Mouse (Mus musculus) cortical plate, adult 2 months (tissue): Measurements from ENCODE around the gene Ddx28. TPM values are rescaled to one million over a fixed set of nuclear protein-coding genes. Genes with fewer than 3 reads are reported as not detected.

Source experiments
- H3K27ac ChIP-seq: fragments of 200-500 bp; 2 replicates; pipeline ENCODE4 v1.5.1; 2012; ENCODE audit warnings: low read length, control low read depth, inconsistent platforms; ENCODE audit not compliant: insufficient read depth
- H3K4me1 ChIP-seq: fragments of 200-500 bp; 2 replicates; pipeline ENCODE4 v1.6.1; 2011; ENCODE audit warnings: low read length; ENCODE audit not compliant: control insufficient read depth, insufficient read depth
- H3K4me3 ChIP-seq: fragments of 200-500 bp; 2 replicates; pipeline ENCODE4 v1.5.1; 2011; ENCODE audit warnings: mild to moderate bottlenecking, low read length, control low read depth; ENCODE audit not compliant: insufficient read depth
- CTCF ChIP-seq: fragments of 200-500 bp; IDR thresholded peaks from 2 replicates; pipeline ENCODE4 v1.5.1; 2011; ENCODE audit warnings: mild to moderate bottlenecking, control low read depth, low read length; ENCODE audit not compliant: insufficient read depth; ENCODE audit errors: extremely low read depth
- POLR2A ChIP-seq: fragments of 200-500 bp; IDR thresholded peaks from 2 replicates; pipeline ENCODE4 v1.6.1; 2011; ENCODE audit warnings: mild to moderate bottlenecking, low read length, control low read depth; ENCODE audit not compliant: insufficient read depth; ENCODE audit errors: extremely low read depth
- polyA plus RNA-seq: library from polyadenylated mRNA; depleted of rRNA; stranded (reverse); fragments of >200 nt; gene quantifications from 2 replicates; pipeline ENCODE4 v1.2.3, GENCODE M21; 2012; rRNA removed

Ddx28 gene
- 11.6 and 11.9 TPM in 2 replicates for polyA plus RNA-seq

DNA sequence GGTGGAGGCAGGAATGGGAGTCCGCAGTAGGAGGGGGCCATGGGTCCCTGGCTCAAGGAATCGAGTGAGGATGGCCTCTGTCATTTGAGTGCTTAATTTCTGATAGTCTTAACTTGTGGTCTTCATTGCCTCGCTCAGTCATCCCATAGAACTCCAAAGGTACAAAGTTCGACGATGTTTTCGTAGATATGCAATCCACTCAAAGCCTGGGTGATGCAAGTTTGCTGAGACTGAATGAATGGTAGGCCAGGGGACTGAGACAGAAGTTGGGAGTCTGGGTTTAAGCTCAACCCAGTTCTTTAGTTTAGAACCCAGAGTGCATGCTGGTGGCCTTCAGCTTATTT, at the start of gene Ddx28:
TSS of gene Ddx28 (minus strand) at position 240 of the 344 bp plus-strand sequence.
- H3K4me3 ChIP-seq, result peak within 1 kb of the TSS; percentile 80
- TF ChIP-seq CTCF, result no peak
- no peak within 1 kb of the TSS for H3K27ac ChIP-seq
- H3K4me1 ChIP-seq, result peaks cover 2% of the 10 kb centered on the region; the same call in 1 of the 2 replicates

DNA sequence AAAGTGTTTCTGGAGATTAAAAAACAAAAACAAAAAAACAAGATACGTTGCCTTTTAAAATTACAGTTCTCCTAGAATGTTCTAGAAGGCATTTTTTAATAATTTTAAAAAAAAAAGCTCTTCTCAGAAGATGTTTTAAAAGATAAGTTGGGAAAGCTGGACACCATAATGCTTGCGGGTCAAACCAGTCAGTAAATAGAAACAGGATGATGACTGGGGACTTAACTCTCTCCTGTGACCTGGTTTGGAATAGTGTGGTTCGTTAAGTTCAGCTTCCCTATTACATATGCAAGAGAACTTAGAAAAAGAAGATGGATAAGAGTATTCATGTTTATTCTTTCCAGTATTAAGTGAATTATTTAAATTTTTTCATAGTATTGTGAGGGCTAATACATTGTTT, 48.8 kb upstream of the Ddx28 start:
- no peaks in the 10 kb centered on the region for H3K4me1 ChIP-seq
- no peak overlapping the region for H3K27ac ChIP-seq
- TF ChIP-seq CTCF (no peak), POLR2A (no peak)
- H3K4me3 ChIP-seq, result peak overlapping the region; percentile 100; the same call in 1 of the 2 replicates

DNA sequence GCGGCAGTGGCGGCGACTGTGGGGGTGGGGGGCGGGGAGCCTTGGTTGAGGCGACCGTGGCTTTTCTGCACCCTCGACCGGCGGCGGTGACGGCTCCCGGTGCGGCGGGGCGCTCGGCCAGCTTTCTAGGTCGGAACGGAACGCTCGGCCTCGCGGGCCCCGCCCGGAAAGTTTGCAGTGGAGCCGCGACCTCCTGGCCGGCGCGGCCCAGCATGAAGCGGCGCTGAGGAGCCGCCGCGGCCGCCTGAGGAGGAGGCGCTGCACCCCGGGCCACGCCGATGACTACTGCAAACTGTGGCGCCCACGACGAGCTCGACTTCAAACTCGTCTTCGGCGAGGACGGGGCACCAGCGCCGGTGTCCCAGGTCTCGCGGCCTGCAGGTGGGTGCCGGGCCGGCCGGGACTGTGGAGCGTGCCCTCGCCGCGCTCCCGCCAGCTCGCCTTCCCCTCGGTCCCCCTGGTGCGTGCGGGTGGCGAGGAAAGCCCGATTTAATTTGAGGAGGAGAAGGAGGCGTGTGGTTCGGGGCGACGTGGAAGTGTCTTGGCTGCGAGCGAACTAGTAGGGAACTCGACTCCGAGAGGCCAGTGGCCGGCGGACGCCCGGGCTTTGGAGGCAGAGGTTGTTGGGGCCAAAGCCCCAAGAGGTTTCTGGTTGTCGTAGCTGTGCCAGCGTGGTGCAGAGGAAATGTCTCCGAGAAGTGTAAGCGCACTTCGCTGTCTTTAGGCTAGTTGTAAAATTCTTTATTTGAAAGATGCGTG, 48.1 kb upstream of the Ddx28 start:
- Histone ChIP-seq H3K27ac (peak overlapping the region; percentile 62), H3K4me1 (no peaks in the 10 kb centered on the region), H3K4me3 (peak overlapping the region; percentile 100)
- TF ChIP-seq POLR2A (no peak), CTCF (no peak)

DNA sequence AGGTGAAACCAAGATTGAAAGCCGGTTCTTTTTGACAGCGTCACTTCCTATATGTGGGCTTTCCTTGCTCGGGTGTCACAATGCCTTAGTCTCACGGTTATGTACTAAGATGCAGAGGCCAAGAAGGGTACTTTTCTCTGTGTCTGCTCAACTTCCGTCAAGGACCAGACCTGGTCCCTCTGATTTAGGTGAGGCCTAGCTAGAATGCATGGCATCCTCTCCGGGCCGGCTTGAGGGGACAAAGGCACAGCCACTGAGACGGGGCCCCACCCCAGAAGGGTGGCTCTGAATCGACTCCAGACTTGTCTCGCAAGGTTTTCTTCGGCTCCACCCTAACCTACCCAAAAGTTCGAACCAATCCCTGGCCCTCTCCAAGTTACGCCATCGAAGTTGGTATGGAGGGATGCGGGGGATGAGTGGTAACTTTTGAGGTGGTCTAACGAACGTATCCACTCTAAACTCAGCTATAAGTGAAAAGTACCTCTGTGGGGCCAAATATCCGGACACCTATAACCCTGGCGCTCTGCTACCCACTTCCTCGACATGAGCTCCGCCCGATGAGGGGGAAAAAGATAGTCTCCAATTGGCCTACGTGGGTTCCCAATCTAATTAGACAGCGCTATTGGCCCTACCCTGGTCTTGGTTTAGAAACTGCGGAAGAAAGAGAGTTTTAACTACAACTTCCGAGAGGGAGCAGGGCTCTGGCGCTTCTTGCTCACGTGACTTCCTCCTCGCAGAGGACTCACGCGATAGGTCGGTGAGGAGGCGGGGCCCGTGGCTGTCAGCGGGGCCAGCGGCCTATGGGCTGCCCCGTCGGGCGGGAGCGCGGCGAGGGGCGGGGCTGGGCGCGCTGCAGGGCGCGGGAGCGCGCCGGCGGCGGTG, 47.3 kb upstream of the Ddx28 start, which contains the start of gene Nfatc3:
TSS of gene Nfatc3 (plus strand) at position 110 of the 882 bp plus-strand sequence.
- H3K4me1 ChIP-seq, result no peaks in the 10 kb centered on the region
- no peak for TF ChIP-seq CTCF
- TF ChIP-seq POLR2A, result peak; percentile 50
- H3K4me3 ChIP-seq, result peak within 1 kb of the TSS; percentile 100
- H3K27ac ChIP-seq, result peak within 1 kb of the TSS; percentile 62

DNA sequence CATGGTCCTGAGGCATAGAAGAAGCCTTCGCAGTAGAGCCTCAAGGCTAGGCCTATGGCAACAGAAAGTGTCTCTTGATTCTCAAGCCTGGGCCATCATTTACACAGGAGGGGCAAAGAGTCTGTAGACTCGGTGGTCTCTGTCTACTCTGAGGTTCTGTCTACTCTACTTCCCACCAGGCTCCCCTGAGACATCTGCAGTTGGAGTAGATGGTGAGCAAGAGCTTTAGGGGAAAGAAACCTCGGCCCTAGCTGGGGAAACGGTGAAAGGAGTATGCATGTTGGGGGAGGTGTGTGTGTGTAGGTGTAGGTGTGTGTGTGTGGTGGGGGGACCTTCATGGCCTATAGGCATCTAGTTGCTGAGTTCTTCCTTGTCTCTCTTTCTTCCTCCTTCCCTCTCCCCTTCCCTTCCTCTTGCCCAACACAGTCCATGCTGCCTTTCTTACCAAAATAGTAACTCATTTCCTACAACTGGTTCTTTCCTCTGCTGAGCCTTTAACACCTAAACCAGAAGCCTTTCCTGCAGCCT, 44.8 kb upstream of the Ddx28 start:
- TF ChIP-seq CTCF (no peak), POLR2A (no peak)
- Histone ChIP-seq H3K27ac (no peak overlapping the region), H3K4me1 (no peaks in the 10 kb centered on the region)

GRCm38 (mm10) chr8:106055038-106055437, 43.4 kb upstream of the Ddx28 start:
- H3K4me1 ChIP-seq, result no peaks in the 10 kb centered on the region
- no peak overlapping the region for H3K27ac ChIP-seq
- no peak for TF ChIP-seq CTCF
- no peak for TF ChIP-seq POLR2A
- no peak overlapping the region for H3K4me3 ChIP-seq

More for the DNA sequence above, 44.8 kb upstream of the Ddx28 start:
- no peak overlapping the region for H3K4me3 ChIP-seq

- Histone ChIP-seq H3K4me1 (no peaks in the 10 kb centered on the region), H3K27ac (no peak overlapping the region), H3K4me3 (no peak overlapping the region)
- TF ChIP-seq CTCF (no peak), POLR2A (no peak)
Measured at GRCm38 (mm10) chr8:106054190-106054811, 42.6 kb upstream of the Ddx28 start.

DNA sequence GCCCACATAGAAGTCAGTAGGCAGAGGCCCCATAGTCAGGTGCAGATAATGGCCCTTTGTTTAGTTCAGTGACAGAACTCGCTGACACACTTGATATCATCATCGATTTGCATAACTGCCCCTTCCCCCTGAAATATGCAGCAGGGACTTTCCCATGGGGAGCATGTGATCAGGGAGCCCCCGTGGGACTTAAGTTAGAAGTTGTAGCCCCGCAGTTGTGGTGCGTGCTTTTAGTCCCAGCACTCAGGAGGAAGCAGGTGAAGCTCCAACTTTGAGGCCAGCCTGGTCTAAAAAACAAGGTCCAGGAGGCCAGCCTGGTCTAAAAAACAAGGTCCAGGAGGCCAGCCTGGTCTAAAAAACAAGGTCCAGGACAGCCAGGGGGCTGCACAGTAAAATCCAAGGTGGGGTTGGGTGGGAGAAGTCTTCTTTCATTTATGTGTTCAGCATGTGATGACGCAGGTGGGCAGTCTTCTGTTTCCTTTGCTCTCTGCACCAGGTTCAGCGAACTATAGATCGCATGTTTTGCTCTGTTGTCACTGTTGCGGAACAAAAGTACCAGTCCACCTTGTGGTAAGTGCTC, 40.9 kb upstream of the Ddx28 start:
- H3K4me3 ChIP-seq, result no peak overlapping the region
- no peak for TF ChIP-seq POLR2A
- no peak for TF ChIP-seq CTCF
- H3K27ac ChIP-seq, result peak overlapping the region; percentile 67; the same call in 1 of the 2 replicates
- no peaks in the 10 kb centered on the region for H3K4me1 ChIP-seq

- Histone ChIP-seq H3K4me1 (no peaks in the 10 kb centered on the region), H3K4me3 (no peak overlapping the region), H3K27ac (no peak overlapping the region)
- TF ChIP-seq CTCF, result no peak
- TF ChIP-seq POLR2A, result no peak
Measured at GRCm38 (mm10) chr8:106051068-106051467, 39.4 kb upstream of the Ddx28 start.
